Mouse (Mus musculus) forebrain, embryonic 10.5 days (tissue): ENCODE data around the gene Abraxas1. TPM values are rescaled to one million over a fixed set of nuclear protein-coding genes. Genes with fewer than 3 reads are reported as not detected.
A peak's percentile ranks its signal among the peaks of the same experiment; 100 is the strongest.

ENCODE experiments used
- DNase-seq: peaks from one replicate; pipeline ENCODE4 v3.0.0-alpha.2; 2017; ENCODE audit warnings: low spot score; ENCODE audit errors: extremely low spot score
- H3K27ac ChIP-seq: fragments of 300-500 bp; sonication (generic); 2 replicates; pipeline ENCODE4 v1.5.1; 2016; ENCODE audit warnings: mild to moderate bottlenecking
- H3K27me3 ChIP-seq: fragments of 300-500 bp; sonication (generic); 2 replicates; pipeline ENCODE4 v1.6.1; 2016; ENCODE audit warnings: mild to moderate bottlenecking; ENCODE audit not compliant: poor library complexity, severe bottlenecking
- H3K36me3 ChIP-seq: fragments of 300-500 bp; sonication (generic); replicated peaks from 2 replicates; pipeline ENCODE4 v1.6.1; 2016; ENCODE audit warnings: mild to moderate bottlenecking, moderate library complexity
- H3K4me1 ChIP-seq: fragments of 300-500 bp; sonication (generic); 2 replicates; pipeline ENCODE4 v1.6.1; 2016
- H3K4me3 ChIP-seq: fragments of 300-500 bp; sonication (generic); 2 replicates; pipeline ENCODE4 v1.5.1; 2016; ENCODE audit warnings: mild to moderate bottlenecking, moderate library complexity
- H3K9me3 ChIP-seq: fragments of 300-500 bp; sonication (generic); 2 replicates; pipeline ENCODE4 v1.6.1; 2016; ENCODE audit warnings: mild to moderate bottlenecking, moderate library complexity
- WGBS: fragments of 180-500 bp; shearing (Covaris S2); methylation state at CpG from one replicate; pipeline ENCODE4 v1.1.7; 2016; 5-methylcytosine and 5-hydroxymethylcytosine counted together
- polyA plus RNA-seq: library from polyadenylated mRNA; unstranded; fragments of >200 nt; fragmentation: Nextera tagmentation; extraction: Ambion mirVana; gene quantifications from 2 replicates; pipeline ENCODE4 v1.2.1, GENCODE M21; 2016

Gene Abraxas1
- polyA plus RNA-seq, 1 experiment from 2014 or later, result 36.0 TPM

DNA sequence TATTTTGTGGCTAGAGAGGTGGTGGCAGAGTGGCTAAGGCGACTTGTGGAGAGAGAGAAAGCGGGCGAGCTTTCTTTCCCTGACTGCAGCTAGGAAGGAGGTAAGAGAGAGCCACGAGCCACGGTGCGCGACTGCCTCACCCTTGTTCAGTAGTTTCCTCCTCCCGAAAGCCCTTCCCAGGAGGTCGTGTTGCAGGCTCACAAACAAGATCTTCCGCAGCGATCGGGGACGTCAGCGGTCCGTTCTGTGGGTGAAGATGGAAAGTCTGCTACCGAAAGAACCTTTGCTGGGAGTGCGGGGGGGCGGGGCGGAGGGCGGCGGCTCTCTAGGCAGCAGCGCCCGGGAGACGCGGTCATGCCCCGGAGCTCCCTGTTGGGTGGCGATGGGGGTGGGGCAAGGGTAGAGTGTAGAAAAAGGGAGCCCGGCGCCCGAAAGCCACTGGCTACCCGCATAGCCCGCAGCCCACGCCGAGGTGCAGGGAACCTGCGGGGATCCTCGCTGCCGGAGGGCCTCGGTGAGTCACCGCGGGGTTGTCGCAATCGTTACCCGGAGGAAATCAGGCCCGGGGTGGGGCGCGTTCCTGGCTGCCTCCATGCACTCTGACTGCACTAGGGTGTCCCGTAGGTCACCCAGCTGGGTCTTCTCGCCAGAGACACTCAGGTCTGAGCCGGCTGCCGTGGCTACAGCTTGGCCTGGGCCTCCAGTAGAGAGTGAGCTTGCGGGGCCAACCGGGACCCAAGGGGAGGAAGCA is 25.3 kb upstream of the Abraxas1 start:
- Histone ChIP-seq H3K9me3 (peaks cover 6% of the 10 kb centered on the region; the same call in 1 of the 2 replicates), H3K36me3 (no peaks in the 10 kb centered on the region), H3K4me3 (peak overlapping the region; percentile 69), H3K27me3 (peaks cover 62% of the 10 kb centered on the region), H3K4me1 (peaks cover 22% of the 10 kb centered on the region), H3K27ac (peak overlapping the region; percentile 60)
- WGBS, result under 1% methylated on average over 51 of the region's 52 CpGs
- DNase-seq, result peak; percentile 63

- H3K4me3 ChIP-seq, result peak within 1 kb of the TSS; percentile 69
- no peak for DNase-seq
- peaks cover 22% of the 10 kb centered on the region for H3K4me1 ChIP-seq
- WGBS, result 0% methylated on average over 16 of the region's 16 CpGs
- H3K36me3 ChIP-seq, result no peaks in the 10 kb centered on the region
- peaks cover 62% of the 10 kb centered on the region for H3K27me3 ChIP-seq
- peaks cover 6% of the 10 kb centered on the region; the same call in 1 of the 2 replicates for H3K9me3 ChIP-seq
- peak within 1 kb of the TSS; percentile 60 for H3K27ac ChIP-seq
Measured at GRCm38 (mm10) chr5:100845485-100845847, 24.7 kb upstream of the Abraxas1 start, which contains the start of gene Gpat3. Gpat3 (plus strand) TSS chr5:100845713.

DNA sequence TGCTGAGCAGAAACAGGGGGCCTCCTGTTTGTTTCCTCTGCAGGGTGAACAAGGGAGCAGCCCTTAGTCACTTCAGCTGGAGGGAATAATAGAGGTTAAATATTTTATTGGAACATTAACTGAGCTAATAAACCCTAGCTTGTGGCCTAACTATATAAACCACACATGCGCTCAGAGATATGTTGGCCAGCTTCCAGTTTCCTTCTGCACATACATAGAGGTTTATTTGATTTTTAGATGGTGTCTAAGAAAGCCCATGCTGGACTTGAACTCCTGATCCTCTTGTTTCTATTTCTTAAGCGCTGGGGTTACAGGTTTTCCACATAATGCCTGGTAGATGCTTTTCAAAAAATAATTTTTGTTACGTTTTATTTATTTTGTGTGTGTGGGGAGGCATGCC is 23.7 kb upstream of the Abraxas1 start:
- Histone ChIP-seq H3K4me1 (peaks cover 22% of the 10 kb centered on the region), H3K4me3 (no peak overlapping the region), H3K36me3 (no peaks in the 10 kb centered on the region), H3K27ac (no peak overlapping the region), H3K27me3 (peaks cover 62% of the 10 kb centered on the region), H3K9me3 (peaks cover 6% of the 10 kb centered on the region; the same call in 1 of the 2 replicates)
- WGBS, result 54% methylated on average over 3 of the region's 3 CpGs
- no peak for DNase-seq

DNA sequence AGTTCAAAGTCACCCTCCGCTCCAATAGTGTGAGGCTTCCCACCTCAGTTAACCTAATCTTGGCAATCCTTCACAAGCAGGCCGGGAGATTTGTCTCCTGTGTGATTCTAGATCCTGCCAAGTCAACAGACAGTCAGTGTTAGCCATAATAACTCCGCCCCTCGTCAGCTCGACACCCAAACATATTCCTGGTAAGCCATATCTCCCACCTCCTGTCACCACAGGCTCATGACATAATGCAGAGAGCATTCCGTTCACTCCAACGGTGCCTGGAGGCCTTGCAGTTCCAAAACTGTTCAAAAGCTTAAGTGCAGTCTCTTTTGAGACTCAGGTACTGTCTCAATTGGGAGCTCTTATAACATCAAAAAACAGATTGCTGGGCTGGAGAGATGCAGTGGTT is 17.1 kb upstream of the Abraxas1 start:
- 93% methylated on average over 7 of the region's 7 CpGs for WGBS
- Histone ChIP-seq H3K27me3 (peaks cover 2% of the 10 kb centered on the region; the same call in 1 of the 2 replicates), H3K36me3 (no peaks in the 10 kb centered on the region), H3K27ac (no peak overlapping the region), H3K4me3 (no peak overlapping the region), H3K9me3 (peaks cover 6% of the 10 kb centered on the region; the same call in 1 of the 2 replicates), H3K4me1 (no peaks in the 10 kb centered on the region)
- DNase-seq, result no peak

- H3K9me3 ChIP-seq, result no peaks in the 10 kb centered on the region
- H3K27me3 ChIP-seq, result no peaks in the 10 kb centered on the region
- DNase-seq, result no peak
- H3K4me3 ChIP-seq, result no peak overlapping the region
- 81% methylated on average over 9 of the region's 9 CpGs for WGBS
- no peaks in the 10 kb centered on the region for H3K4me1 ChIP-seq
- H3K36me3 ChIP-seq, result no peaks in the 10 kb centered on the region
- no peak overlapping the region for H3K27ac ChIP-seq
Measured at GRCm38 (mm10) chr5:100835862-100836538, 15.2 kb upstream of the Abraxas1 start.

- no peaks in the 10 kb centered on the region for H3K9me3 ChIP-seq
- no peak overlapping the region for H3K27ac ChIP-seq
- no peak for DNase-seq
- WGBS, result 82% methylated on average over 2 of the region's 2 CpGs
- H3K27me3 ChIP-seq, result no peaks in the 10 kb centered on the region
- no peaks in the 10 kb centered on the region for H3K36me3 ChIP-seq
- no peaks in the 10 kb centered on the region for H3K4me1 ChIP-seq
- no peak overlapping the region for H3K4me3 ChIP-seq
Measured at GRCm38 (mm10) chr5:100833841-100834240, 13.1 kb upstream of the Abraxas1 start.

DNA sequence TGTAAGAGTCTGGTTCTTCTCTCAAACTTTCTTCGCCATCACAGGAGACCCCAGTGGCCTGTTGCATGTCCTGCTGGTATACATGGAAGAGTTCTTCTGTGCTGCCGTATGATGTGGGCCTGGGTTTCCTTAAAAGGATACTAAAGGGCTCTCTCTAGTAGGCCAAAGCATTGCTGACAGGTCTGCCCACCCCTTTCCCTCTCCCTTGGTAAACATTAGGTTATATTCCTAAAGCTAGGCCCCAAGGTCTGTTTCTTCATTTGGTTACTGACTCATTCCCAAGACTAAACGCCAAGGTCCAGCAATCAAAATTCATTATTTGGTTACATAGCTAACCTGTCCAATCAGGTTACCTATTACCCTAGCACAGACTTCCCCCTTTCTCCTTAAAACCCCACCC is 11.9 kb upstream of the Abraxas1 start:
- no peaks in the 10 kb centered on the region for H3K36me3 ChIP-seq
- H3K27ac ChIP-seq, result no peak overlapping the region
- no peak for DNase-seq
- no peak overlapping the region for H3K4me3 ChIP-seq
- H3K9me3 ChIP-seq, result no peaks in the 10 kb centered on the region
- WGBS, result 81% methylated on average over 3 of the region's 3 CpGs
- no peaks in the 10 kb centered on the region for H3K27me3 ChIP-seq
- no peaks in the 10 kb centered on the region for H3K4me1 ChIP-seq

- H3K27ac ChIP-seq, result no peak overlapping the region
- no peaks in the 10 kb centered on the region for H3K36me3 ChIP-seq
- WGBS, result 89% methylated on average over 3 of the region's 3 CpGs
- no peak overlapping the region for H3K4me3 ChIP-seq
- H3K4me1 ChIP-seq, result no peaks in the 10 kb centered on the region
- DNase-seq, result no peak
- H3K9me3 ChIP-seq, result no peaks in the 10 kb centered on the region
- H3K27me3 ChIP-seq, result no peaks in the 10 kb centered on the region
Measured at GRCm38 (mm10) chr5:100828701-100829100, 7.9 kb upstream of the Abraxas1 start.

GRCm38 (mm10) chr5:100826531-100826930 is 5.8 kb upstream of the Abraxas1 start:
- no peak overlapping the region for H3K4me3 ChIP-seq
- H3K4me1 ChIP-seq, result no peaks in the 10 kb centered on the region
- H3K27me3 ChIP-seq, result no peaks in the 10 kb centered on the region
- WGBS, result 76% methylated on average over 7 of the region's 7 CpGs
- no peak overlapping the region for H3K27ac ChIP-seq
- no peaks in the 10 kb centered on the region for H3K9me3 ChIP-seq
- no peak for DNase-seq
- H3K36me3 ChIP-seq, result no peaks in the 10 kb centered on the region

DNA sequence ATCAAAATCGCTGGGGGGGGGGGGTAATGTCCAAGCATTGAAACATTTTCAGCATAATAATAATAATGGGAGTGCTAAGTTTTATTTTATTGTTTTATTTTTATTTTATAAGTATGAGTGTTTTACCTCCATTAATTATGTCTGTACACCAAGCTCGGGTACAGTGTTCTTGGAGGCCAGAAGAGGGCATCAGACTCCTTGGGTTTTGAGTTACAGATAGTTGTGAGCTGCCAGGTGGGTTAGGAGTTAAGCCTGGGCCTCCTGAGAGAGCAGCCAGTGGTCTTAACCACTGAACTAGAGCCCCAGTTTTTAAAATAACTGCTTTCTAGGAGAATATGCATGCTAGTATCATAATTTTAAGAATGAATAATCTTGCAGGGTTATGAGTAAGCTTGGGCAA is 5.2 kb upstream of the Abraxas1 start:
- Histone ChIP-seq H3K4me1 (no peaks in the 10 kb centered on the region), H3K36me3 (no peaks in the 10 kb centered on the region)

DNA sequence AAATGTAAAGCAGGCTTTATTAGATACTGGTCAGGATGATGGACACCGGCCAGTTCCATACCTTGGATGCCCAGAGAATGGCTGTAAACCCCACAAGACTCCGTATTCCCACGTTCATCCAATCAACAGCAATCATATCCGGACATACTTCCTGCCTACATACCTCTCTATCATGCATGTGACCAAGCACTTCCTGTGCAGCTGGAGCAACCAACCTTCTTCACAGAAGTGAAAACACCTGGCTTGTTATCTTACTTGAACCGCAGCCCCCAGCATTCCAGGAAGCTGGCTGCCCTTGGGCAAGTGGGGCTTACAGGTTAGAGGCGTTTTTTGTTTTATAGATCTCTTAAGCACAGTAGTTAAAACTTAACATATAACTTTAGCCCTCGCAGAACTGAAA is 2.1 kb upstream of the Abraxas1 start:
- H3K27me3 ChIP-seq, result no peaks in the 10 kb centered on the region
- H3K9me3 ChIP-seq, result no peaks in the 10 kb centered on the region
- 91% methylated on average over 7 of the region's 7 CpGs for WGBS
- H3K36me3 ChIP-seq, result peaks cover 3% of the 10 kb centered on the region
- H3K4me1 ChIP-seq, result peaks cover 13% of the 10 kb centered on the region
- DNase-seq, result no peak
- no peak overlapping the region for H3K27ac ChIP-seq
- H3K4me3 ChIP-seq, result no peak overlapping the region

More for the DNA sequence above, 5.2 kb upstream of the Abraxas1 start:
- Histone ChIP-seq H3K27me3 (no peaks in the 10 kb centered on the region), H3K9me3 (no peaks in the 10 kb centered on the region), H3K27ac (no peak overlapping the region), H3K4me3 (no peak overlapping the region)
- WGBS, result 32% methylated on average over 2 of the region's 2 CpGs
- DNase-seq, result no peak

GRCm38 (mm10) chr5:100821375-100821774 is 610 bp upstream of the Abraxas1 start:
- H3K9me3 ChIP-seq, result no peaks in the 10 kb centered on the region
- H3K4me1 ChIP-seq, result peaks cover 13% of the 10 kb centered on the region
- WGBS, result 82% methylated on average over 8 of the region's 8 CpGs
- H3K4me3 ChIP-seq, result peak overlapping the region; percentile 94
- DNase-seq, result no peak
- peaks cover 17% of the 10 kb centered on the region for H3K36me3 ChIP-seq
- H3K27ac ChIP-seq, result no peak overlapping the region
- H3K27me3 ChIP-seq, result no peaks in the 10 kb centered on the region
